Mouse (Mus musculus): Measurements from ENCODE around the gene Msh3. TPM values are rescaled to one million over a fixed set of nuclear protein-coding genes. Genes with fewer than 3 reads are reported as not detected.

Msh3 gene
- polyA plus RNA-seq, 1 experiment from 2014 or later, result 8.1 TPM

DNA sequence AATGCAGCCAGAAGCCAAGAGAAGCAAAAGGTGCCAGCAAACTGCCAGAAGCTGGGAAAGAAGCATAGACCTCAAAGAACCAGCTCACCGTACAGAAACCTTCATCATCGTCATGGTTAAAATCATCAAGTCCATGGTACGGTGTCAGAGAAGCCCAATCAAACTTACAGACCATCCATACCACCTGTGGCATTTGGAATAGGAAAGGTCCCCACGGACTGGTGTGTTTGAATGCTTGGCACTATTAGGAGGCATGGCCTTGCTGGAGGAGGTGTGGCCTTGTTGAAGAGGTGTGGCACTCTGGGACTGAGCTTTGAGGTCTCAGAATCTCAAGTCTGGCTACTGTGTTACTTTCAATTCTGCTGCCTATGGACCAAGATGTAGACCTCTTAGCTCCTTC is 58.3 kb downstream of the Msh3 start:
- Histone ChIP-seq H3K27ac (replicated peaks) (no peak overlapping the region), H3K4me1 (replicated peaks) (no peaks in the 10 kb centered on the region), H3K9me3 (replicated peaks) (no peaks in the 10 kb centered on the region), H3K4me3 (replicated peaks) (no peak overlapping the region), H3K9ac (no peak overlapping the region), H3K4me2 (no peak overlapping the region), H3K36me3 (replicated peaks) (peaks cover 15% of the 10 kb centered on the region; the same call in 1 of the 2 replicates), H3K27me3 (no peaks in the 10 kb centered on the region)
- ATAC-seq (ENCODE audit: insufficient read depth), result no peak
- 91% methylated on average over 4 of the region's 4 CpGs for WGBS (ENCODE audit: insufficient replicate concordance)

GRCm38 (mm10) chr13:92293883-92294282 is 60.9 kb downstream of the Msh3 start:
- Histone ChIP-seq H3K27ac (replicated peaks) (no peak overlapping the region), H3K4me2 (no peak overlapping the region), H3K9ac (no peak overlapping the region), H3K27me3 (no peaks in the 10 kb centered on the region), H3K4me1 (replicated peaks) (no peaks in the 10 kb centered on the region), H3K9me3 (replicated peaks) (no peaks in the 10 kb centered on the region), H3K4me3 (replicated peaks) (no peak overlapping the region), H3K36me3 (replicated peaks) (peaks cover 8% of the 10 kb centered on the region)
- ATAC-seq (ENCODE audit: insufficient read depth), result no peak
- 59% methylated on average over 5 of the region's 5 CpGs for WGBS (ENCODE audit: insufficient replicate concordance)

DNA sequence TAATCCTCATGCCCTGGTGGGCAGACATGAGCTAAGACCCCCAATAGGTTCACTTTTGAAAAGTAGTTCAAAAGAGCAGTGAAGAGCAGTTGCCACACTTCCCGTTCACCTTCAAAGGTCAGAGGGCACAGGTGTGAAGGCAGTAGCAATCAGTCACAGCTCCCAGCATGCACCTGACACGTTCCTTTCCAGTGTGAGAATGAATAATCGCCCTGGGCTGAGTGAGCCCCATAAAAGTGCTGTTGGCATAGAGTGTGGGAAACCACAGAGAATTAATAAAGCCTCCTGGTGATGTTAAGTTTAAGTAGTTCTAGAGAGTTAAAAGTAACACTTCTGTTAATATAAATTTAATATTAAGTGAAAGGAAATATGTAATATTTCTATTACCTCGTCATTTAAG is 63.2 kb downstream of the Msh3 start:
- no peak for ATAC-seq (ENCODE audit: insufficient read depth)
- H3K4me3 ChIP-seq (replicated peaks), result no peak overlapping the region
- H3K9ac ChIP-seq, result no peak overlapping the region
- peaks cover 3% of the 10 kb centered on the region for H3K36me3 ChIP-seq (replicated peaks)
- no peaks in the 10 kb centered on the region for H3K4me1 ChIP-seq (replicated peaks)
- H3K27me3 ChIP-seq, result no peaks in the 10 kb centered on the region
- 70% methylated on average over 4 of the region's 4 CpGs for WGBS (ENCODE audit: insufficient replicate concordance)
- no peak overlapping the region for H3K27ac ChIP-seq (replicated peaks)
- H3K9me3 ChIP-seq (replicated peaks), result no peaks in the 10 kb centered on the region
- H3K4me2 ChIP-seq, result no peak overlapping the region

- 87% methylated on average over 2 of the region's 2 CpGs for WGBS (ENCODE audit: insufficient replicate concordance)
- no peak overlapping the region for H3K27ac ChIP-seq (replicated peaks)
- H3K4me2 ChIP-seq, result no peak overlapping the region
Observed at GRCm38 (mm10) chr13:92277027-92277426, 77.8 kb downstream of the Msh3 start.

DNA sequence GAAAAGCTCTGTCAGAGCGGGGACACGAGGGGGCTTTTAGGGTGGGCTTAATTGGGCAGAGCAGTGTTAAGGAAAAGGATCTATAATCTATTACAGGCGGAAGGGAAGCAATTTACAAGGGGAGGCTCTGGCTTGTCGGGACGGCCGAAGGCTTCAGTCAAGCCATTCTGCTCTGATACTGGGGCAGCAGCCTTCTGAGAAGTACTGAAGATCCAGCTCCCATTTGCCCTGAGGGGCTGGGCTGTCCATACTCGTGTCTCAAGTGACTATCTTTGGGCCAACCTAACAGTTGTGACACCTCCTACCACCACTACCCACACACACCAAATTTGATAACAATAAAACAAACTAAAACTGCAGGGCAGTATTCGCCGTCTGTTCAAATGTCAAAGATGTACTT is 79.5 kb downstream of the Msh3 start:
- Histone ChIP-seq H3K4me2 (no peak overlapping the region), H3K4me1 (replicated peaks) (no peaks in the 10 kb centered on the region), H3K36me3 (replicated peaks) (0 out of 2 replicates have a peak, but pooled peaks cover 5% of the 10 kb centered on the region), H3K27me3 (no peaks in the 10 kb centered on the region), H3K9me3 (replicated peaks) (no peaks in the 10 kb centered on the region), H3K27ac (replicated peaks) (no peak overlapping the region), H3K4me3 (replicated peaks) (no peak overlapping the region), H3K9ac (no peak overlapping the region)
- 85% methylated on average over 9 of the region's 9 CpGs for WGBS (ENCODE audit: insufficient replicate concordance)
- no peak for ATAC-seq (ENCODE audit: insufficient read depth)

More at GRCm38 (mm10) chr13:92277027-92277426, 77.8 kb downstream of the Msh3 start:
- Histone ChIP-seq H3K36me3 (replicated peaks) (0 out of 2 replicates have a peak, but pooled peaks cover 5% of the 10 kb centered on the region), H3K9ac (no peak overlapping the region), H3K4me1 (replicated peaks) (no peaks in the 10 kb centered on the region), H3K4me3 (replicated peaks) (no peak overlapping the region), H3K9me3 (replicated peaks) (no peaks in the 10 kb centered on the region), H3K27me3 (no peaks in the 10 kb centered on the region)
- ATAC-seq (ENCODE audit: insufficient read depth), result no peak

- H3K27me3 ChIP-seq, result no peaks in the 10 kb centered on the region
- H3K27ac ChIP-seq (replicated peaks), result no peak overlapping the region
- no peak overlapping the region for H3K9ac ChIP-seq
- H3K4me3 ChIP-seq (replicated peaks), result no peak overlapping the region
- no peak overlapping the region for H3K4me2 ChIP-seq
- ATAC-seq (ENCODE audit: insufficient read depth), result no peak
- no peaks in the 10 kb centered on the region for H3K9me3 ChIP-seq (replicated peaks)
- 66% methylated on average over 14 of the region's 14 CpGs for WGBS (ENCODE audit: insufficient replicate concordance)
- H3K36me3 ChIP-seq (replicated peaks), result 0 out of 2 replicates have a peak, but pooled peaks cover 5% of the 10 kb centered on the region
- H3K4me1 ChIP-seq (replicated peaks), result no peaks in the 10 kb centered on the region
Observed at GRCm38 (mm10) chr13:92274274-92275198, 80.3 kb downstream of the Msh3 start.

DNA sequence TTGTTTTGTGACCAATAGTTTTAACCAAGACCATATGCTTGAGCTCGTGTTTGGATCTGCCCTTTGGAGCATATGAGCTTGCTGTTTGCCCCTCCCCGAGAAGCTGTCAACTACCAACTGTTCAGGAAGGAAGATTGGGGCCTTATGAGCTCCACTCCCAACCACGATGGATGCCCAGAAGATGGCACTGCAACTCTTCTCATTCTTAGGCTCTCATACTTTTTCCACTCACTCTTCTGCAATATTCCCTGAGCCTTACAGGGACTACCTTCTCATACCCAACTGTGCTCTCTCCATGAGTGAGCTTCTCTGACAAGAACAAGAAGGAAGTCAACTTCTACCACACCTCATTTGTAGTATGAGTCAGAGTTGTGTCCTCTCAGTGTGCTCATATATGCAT is 87.7 kb downstream of the Msh3 start:
- 38% methylated on average over 3 of the region's 3 CpGs for WGBS (ENCODE audit: insufficient replicate concordance)
- H3K9me3 ChIP-seq (replicated peaks), result no peaks in the 10 kb centered on the region
- no peak overlapping the region for H3K4me3 ChIP-seq (replicated peaks)
- ATAC-seq (ENCODE audit: insufficient read depth), result no peak
- no peaks in the 10 kb centered on the region for H3K27me3 ChIP-seq
- H3K36me3 ChIP-seq (replicated peaks), result 0 out of 2 replicates have a peak, but pooled peaks cover 4% of the 10 kb centered on the region
- no peak overlapping the region for H3K9ac ChIP-seq
- no peak overlapping the region for H3K4me2 ChIP-seq
- no peaks in the 10 kb centered on the region for H3K4me1 ChIP-seq (replicated peaks)
- no peak overlapping the region for H3K27ac ChIP-seq (replicated peaks)

GRCm38 (mm10) chr13:92263566-92263965 is 91.2 kb downstream of the Msh3 start:
- Histone ChIP-seq H3K4me3 (replicated peaks) (no peak overlapping the region), H3K4me1 (replicated peaks) (no peaks in the 10 kb centered on the region), H3K27ac (replicated peaks) (no peak overlapping the region), H3K9me3 (replicated peaks) (no peaks in the 10 kb centered on the region), H3K36me3 (replicated peaks) (peaks cover 4% of the 10 kb centered on the region; the same call in 1 of the 2 replicates), H3K4me2 (no peak overlapping the region), H3K9ac (no peak overlapping the region), H3K27me3 (no peaks in the 10 kb centered on the region)
- no peak for ATAC-seq (ENCODE audit: insufficient read depth)
- 81% methylated on average over 6 of the region's 6 CpGs for WGBS (ENCODE audit: insufficient replicate concordance)

- H3K27ac ChIP-seq (replicated peaks), result no peak overlapping the region
- H3K4me2 ChIP-seq, result no peak overlapping the region
- no peaks in the 10 kb centered on the region for H3K4me1 ChIP-seq (replicated peaks)
- WGBS (ENCODE audit: insufficient replicate concordance), result 68% methylated on average over 5 of the region's 5 CpGs
- peaks cover 4% of the 10 kb centered on the region; the same call in 1 of the 2 replicates for H3K36me3 ChIP-seq (replicated peaks)
- ATAC-seq (ENCODE audit: insufficient read depth), result no peak
- no peak overlapping the region for H3K9ac ChIP-seq
- no peak overlapping the region for H3K4me3 ChIP-seq (replicated peaks)
- no peaks in the 10 kb centered on the region for H3K27me3 ChIP-seq
- no peaks in the 10 kb centered on the region for H3K9me3 ChIP-seq (replicated peaks)
Observed at GRCm38 (mm10) chr13:92261329-92261728, 93.5 kb downstream of the Msh3 start.

- no peak overlapping the region for H3K9ac ChIP-seq
- no peaks in the 10 kb centered on the region for H3K4me1 ChIP-seq (replicated peaks)
- ATAC-seq (ENCODE audit: insufficient read depth), result no peak
- H3K4me3 ChIP-seq (replicated peaks), result no peak overlapping the region
- no peaks in the 10 kb centered on the region for H3K27me3 ChIP-seq
- no peak overlapping the region for H3K27ac ChIP-seq (replicated peaks)
- H3K36me3 ChIP-seq (replicated peaks), result peaks cover 5% of the 10 kb centered on the region; the same call in 1 of the 2 replicates
- H3K9me3 ChIP-seq (replicated peaks), result no peaks in the 10 kb centered on the region
- H3K4me2 ChIP-seq, result no peak overlapping the region
- WGBS (ENCODE audit: insufficient replicate concordance), result 52% methylated on average over 3 of the region's 3 CpGs
Observed at GRCm38 (mm10) chr13:92255480-92255879, 99.3 kb downstream of the Msh3 start.

DNA sequence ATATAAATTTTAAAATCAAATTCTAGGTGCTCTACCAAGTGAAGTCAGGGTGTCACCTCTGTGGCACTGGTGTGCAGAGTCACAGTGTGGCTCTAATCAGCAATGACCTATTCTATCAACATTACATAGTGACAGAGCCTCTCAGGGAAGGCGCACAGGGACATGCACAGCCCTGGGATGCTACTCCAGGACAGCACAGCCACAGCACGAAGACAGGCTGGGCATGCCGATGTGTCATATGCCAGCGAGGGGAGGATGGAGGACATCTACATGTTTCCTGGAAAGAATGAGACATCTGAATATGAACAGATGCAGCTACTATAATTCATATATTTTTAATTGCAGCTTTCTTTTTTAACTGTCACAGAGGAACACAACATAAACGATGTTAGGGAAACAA is 101.0 kb downstream of the Msh3 start:
- H3K27ac ChIP-seq (replicated peaks), result no peak overlapping the region
- no peaks in the 10 kb centered on the region for H3K9me3 ChIP-seq (replicated peaks)
- ATAC-seq (ENCODE audit: insufficient read depth), result no peak
- no peaks in the 10 kb centered on the region for H3K4me1 ChIP-seq (replicated peaks)
- 89% methylated on average over 5 of the region's 5 CpGs for WGBS (ENCODE audit: insufficient replicate concordance)
- 0 out of 2 replicates have a peak, but pooled peaks cover 5% of the 10 kb centered on the region for H3K36me3 ChIP-seq (replicated peaks)
- H3K27me3 ChIP-seq, result no peaks in the 10 kb centered on the region
- H3K4me3 ChIP-seq (replicated peaks), result no peak overlapping the region
- no peak overlapping the region for H3K4me2 ChIP-seq
- H3K9ac ChIP-seq, result no peak overlapping the region
